Mouse (Mus musculus) ES-Bruce4 (cell line): Measurements from ENCODE around the gene Sel1l3. TPM values are rescaled to one million over a fixed set of nuclear protein-coding genes. Genes with fewer than 3 reads are reported as not detected.
A peak's percentile ranks its signal among the peaks of the same experiment; 100 is the strongest.

Experiments
- H3K27ac ChIP-seq: 2 replicates; pipeline ENCODE4 v1.5.1; 2012; ENCODE audit warnings: low read length, inconsistent platforms; ENCODE audit not compliant: insufficient read depth
- H3K27me3 ChIP-seq: 2 replicates; pipeline ENCODE4 v1.6.1; 2012; ENCODE audit warnings: mild to moderate bottlenecking, low read length, inconsistent platforms; ENCODE audit not compliant: control insufficient read depth, poor library complexity, insufficient read depth, severe bottlenecking
- H3K36me3 ChIP-seq: 2 replicates; pipeline ENCODE4 v1.6.1; 2012; ENCODE audit warnings: inconsistent platforms, mild to moderate bottlenecking, low read length, moderate library complexity; ENCODE audit not compliant: control insufficient read depth, poor library complexity, insufficient read depth, severe bottlenecking
- H3K4me1 ChIP-seq: one replicate; pipeline ENCODE4 v1.8.1; 2011; ENCODE audit warnings: low read length; ENCODE audit not compliant: control insufficient read depth, insufficient read depth
- H3K4me3 ChIP-seq: 2 replicates; pipeline ENCODE4 v1.5.1; 2011; ENCODE audit warnings: low read depth, mild to moderate bottlenecking, low read length
- H3K9ac ChIP-seq: 2 replicates; pipeline ENCODE4 v1.6.1; 2012; ENCODE audit warnings: low read depth, mild to moderate bottlenecking, inconsistent platforms; ENCODE audit not compliant: poor library complexity, severe bottlenecking
- H3K9me3 ChIP-seq: replicated peaks from 2 replicates; pipeline ENCODE4 v1.6.1; 2012; ENCODE audit warnings: mild to moderate bottlenecking, low read length, inconsistent platforms; ENCODE audit not compliant: control insufficient read depth, poor library complexity, insufficient read depth, severe bottlenecking
- CTCF ChIP-seq: IDR thresholded peaks from one replicate; pipeline ENCODE4 v1.8.1; 2011; ENCODE audit warnings: low read depth, low read length
- EP300 ChIP-seq: IDR thresholded peaks from 2 replicates; pipeline ENCODE4 v1.6.1; 2011; ENCODE audit warnings: low read depth, low read length; ENCODE audit not compliant: insufficient read depth
- POLR2A ChIP-seq: IDR thresholded peaks from one replicate; pipeline ENCODE4 v1.8.1; 2011; ENCODE audit warnings: low read length; ENCODE audit not compliant: insufficient read depth
- polyA plus RNA-seq: library from polyadenylated mRNA; stranded (reverse); fragments of >200 nt; gene quantifications from 2 replicates; pipeline ENCODE4 v1.2.4, GENCODE M21; 2011; ENCODE audit warnings: low read depth; ENCODE audit not compliant: missing spikeins, insufficient read depth, insufficient read length

The Sel1l3 gene
- polyA plus RNA-seq, 1 experiment: 6.1 TPM

DNA sequence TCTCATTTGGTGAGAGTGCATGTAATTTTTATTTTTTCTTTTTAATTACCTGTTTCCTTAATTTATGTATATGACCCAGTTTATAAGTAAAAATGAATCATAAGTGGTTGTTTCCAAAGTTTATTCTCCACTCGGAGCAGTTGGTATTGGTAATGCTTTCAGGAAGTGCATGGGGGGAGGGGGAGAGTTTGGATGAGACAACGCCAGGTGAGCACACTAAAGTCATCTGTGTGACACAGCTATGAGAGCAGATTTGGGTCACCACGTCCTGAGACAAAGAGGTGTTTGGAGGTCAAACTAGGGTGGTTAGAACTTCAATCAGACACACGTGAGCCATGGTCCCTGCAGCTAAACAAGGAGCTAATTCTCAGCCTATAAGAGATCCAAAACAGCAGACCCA is 89.0 kb downstream of the Sel1l3 start:
- Histone ChIP-seq H3K4me3 (no peak overlapping the region), H3K27ac (no peak overlapping the region)
- TF ChIP-seq EP300 (no peak), CTCF (no peak), POLR2A (no peak)

DNA sequence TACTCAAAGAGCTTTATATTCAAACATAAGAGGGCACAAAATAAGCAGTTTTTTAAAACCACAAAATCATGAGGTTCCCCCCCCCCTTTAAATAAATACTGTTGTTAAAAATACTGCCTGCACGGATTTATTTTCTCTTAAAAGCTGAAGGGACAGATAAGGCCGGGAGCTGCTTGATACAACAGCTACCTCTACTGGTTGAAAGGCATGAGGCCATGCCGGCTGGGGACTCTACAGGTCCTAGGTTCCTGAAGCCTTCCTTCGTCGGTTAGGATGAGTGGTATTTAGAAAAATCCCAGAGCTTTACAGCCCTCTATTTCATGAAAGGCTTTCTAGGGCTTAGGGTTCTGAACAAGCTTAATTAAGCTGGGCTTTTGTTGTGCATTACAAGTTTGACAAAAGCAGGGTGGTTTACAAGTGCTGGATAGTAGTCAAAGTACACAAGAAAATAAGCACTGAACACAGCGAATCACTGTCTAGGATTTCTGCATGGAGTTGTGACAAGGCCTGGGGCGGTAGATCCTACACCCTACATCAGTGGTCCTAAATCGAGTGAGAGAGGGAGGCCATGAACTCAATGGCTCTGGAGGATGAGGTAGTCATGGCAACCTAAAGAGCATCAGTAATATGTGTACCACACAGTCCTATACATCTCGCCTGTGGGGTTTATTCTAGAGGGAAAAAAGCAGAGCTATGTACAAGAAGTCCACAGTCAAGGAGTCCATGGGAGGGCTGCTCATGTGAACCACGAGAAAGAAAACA is 90.0 kb downstream of the Sel1l3 start:
- TF ChIP-seq EP300 (no peak), CTCF (peak; percentile 50)
- Histone ChIP-seq H3K4me1 (no peaks in the 10 kb centered on the region), H3K27me3 (no peaks in the 10 kb centered on the region), H3K36me3 (no peaks in the 10 kb centered on the region), H3K9me3 (no peaks in the 10 kb centered on the region), H3K9ac (no peak overlapping the region), H3K4me3 (no peak overlapping the region), H3K27ac (no peak overlapping the region)

More for the DNA sequence above, 89.0 kb downstream of the Sel1l3 start:
- Histone ChIP-seq H3K9ac (no peak overlapping the region), H3K9me3 (no peaks in the 10 kb centered on the region), H3K36me3 (no peaks in the 10 kb centered on the region), H3K4me1 (no peaks in the 10 kb centered on the region), H3K27me3 (no peaks in the 10 kb centered on the region)

DNA sequence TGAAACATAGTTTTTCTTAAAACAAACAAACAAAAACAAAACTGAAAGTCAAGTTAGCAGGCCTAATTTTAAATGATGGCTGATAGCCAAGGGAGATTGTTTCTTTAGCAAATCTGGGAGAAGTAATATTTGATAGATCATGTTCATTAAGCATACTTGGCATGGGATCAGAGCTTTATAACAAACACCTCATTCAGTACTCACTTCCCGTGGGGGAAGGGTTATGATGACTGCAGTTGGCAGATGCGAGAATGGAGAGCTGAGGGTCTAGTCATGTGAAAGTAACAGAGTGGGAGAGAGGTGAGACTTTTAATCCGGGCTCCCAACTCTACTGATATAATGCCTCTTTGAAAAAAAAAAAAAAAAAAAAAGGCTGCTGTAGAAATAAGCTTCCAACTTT is 94.0 kb downstream of the Sel1l3 start:
- no peaks in the 10 kb centered on the region for H3K9me3 ChIP-seq
- TF ChIP-seq EP300 (no peak), CTCF (no peak), POLR2A (no peak)
- H3K36me3 ChIP-seq: no peaks in the 10 kb centered on the region
- no peak overlapping the region for H3K27ac ChIP-seq
- H3K9ac ChIP-seq: no peak overlapping the region
- H3K27me3 ChIP-seq: no peaks in the 10 kb centered on the region
- H3K4me1 ChIP-seq: no peaks in the 10 kb centered on the region
- no peak overlapping the region for H3K4me3 ChIP-seq

GRCm38 (mm10) chr5:53118212-53118611 is 95.5 kb downstream of the Sel1l3 start:
- H3K9ac ChIP-seq: no peak overlapping the region
- no peak overlapping the region for H3K27ac ChIP-seq
- no peaks in the 10 kb centered on the region for H3K9me3 ChIP-seq
- no peak for TF ChIP-seq CTCF
- no peak for TF ChIP-seq POLR2A
- no peak for TF ChIP-seq EP300
- no peak overlapping the region for H3K4me3 ChIP-seq
- H3K36me3 ChIP-seq: no peaks in the 10 kb centered on the region
- H3K27me3 ChIP-seq: no peaks in the 10 kb centered on the region
- no peaks in the 10 kb centered on the region for H3K4me1 ChIP-seq

DNA sequence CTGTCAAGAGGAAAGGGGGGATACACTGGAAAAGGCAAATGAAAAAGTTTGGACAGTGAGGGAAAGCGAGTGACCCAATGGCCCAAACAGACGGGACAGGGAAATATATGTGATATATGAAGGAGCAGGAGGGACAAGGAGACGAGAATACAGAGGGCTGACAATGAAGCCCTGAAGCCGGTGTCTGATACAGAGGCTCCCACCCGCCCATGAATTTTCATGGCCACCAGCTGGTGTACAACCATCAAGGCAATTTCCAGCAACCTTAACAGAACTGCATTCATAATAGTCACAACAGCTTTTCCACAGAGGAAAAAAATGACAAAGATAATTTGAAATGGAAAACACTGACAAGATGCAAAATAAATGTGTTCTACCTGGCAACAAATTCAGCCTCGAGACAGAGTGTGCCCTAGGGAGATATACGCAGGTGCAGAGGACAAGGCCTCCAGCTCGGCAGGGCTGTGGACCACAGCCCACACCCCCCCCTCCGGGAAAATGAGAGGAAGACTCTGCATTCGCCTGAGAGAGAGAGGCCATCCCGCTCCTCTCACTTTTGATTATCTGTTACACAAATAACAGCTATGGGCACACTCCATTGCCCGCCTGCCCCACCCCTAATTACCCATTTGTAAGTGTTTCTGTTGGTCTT is 99.0 kb downstream of the Sel1l3 start:
- TF ChIP-seq CTCF (no peak), EP300 (no peak), POLR2A (no peak)
- H3K4me3 ChIP-seq: no peak overlapping the region
- H3K27me3 ChIP-seq: no peaks in the 10 kb centered on the region
- no peaks in the 10 kb centered on the region for H3K9me3 ChIP-seq
- no peaks in the 10 kb centered on the region for H3K36me3 ChIP-seq
- no peak overlapping the region for H3K27ac ChIP-seq
- peaks cover 3% of the 10 kb centered on the region for H3K4me1 ChIP-seq
- no peak overlapping the region for H3K9ac ChIP-seq

DNA sequence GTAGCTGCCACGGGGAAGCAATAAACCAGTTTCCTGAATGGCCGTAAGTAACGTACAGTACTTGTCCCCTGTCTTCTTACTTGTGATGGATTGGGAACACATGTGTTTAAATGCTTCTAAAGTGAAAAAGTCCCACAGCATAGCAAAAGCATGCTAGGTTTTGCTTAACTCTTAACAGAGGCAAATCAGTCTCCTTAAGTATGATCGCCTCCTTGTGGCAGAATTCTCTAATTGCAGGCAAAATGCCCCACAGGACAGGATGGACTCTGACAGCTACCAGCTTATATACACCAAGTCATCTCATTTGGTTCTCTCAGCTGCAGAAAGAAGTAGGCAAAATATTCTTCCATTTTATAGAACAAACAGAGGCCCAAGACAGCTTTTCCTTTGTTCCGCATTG is 100.8 kb downstream of the Sel1l3 start:
- no peak overlapping the region for H3K4me3 ChIP-seq
- TF ChIP-seq CTCF: no peak
- TF ChIP-seq POLR2A: no peak
- TF ChIP-seq EP300: no peak
- H3K9me3 ChIP-seq: no peaks in the 10 kb centered on the region
- no peak overlapping the region for H3K27ac ChIP-seq
- H3K9ac ChIP-seq: no peak overlapping the region
- no peaks in the 10 kb centered on the region for H3K36me3 ChIP-seq
- H3K27me3 ChIP-seq: no peaks in the 10 kb centered on the region
- peaks cover 3% of the 10 kb centered on the region for H3K4me1 ChIP-seq
